Mouse (Mus musculus): ENCODE measurements at regions not wholly inside any gene's neighbourhood (a gene's known extent, or its start where the extent isn't known, plus 50 kb on each side); places are given as distances from the start of the nearest gene placed in this dataset.

GRCm38 (mm10) chr14:62022193-62022592, 270.2 kb upstream of the Rnaseh2b start:
- no peak for ATAC-seq (ENCODE audit: insufficient number of reproducible peaks, low FRiP score, low TSS enrichment, low read depth)
- H3K4me2 ChIP-seq (ENCODE audit: low read depth, severe bottlenecking): no peak overlapping the region
- H3K9me3 ChIP-seq (ENCODE audit: control insufficient read depth, low read length): no peaks in the 10 kb centered on the region
- H3K36me3 ChIP-seq (ENCODE audit: control insufficient read depth, insufficient read depth, low read length): no peaks in the 10 kb centered on the region
- no peaks in the 10 kb centered on the region for H3K27me3 ChIP-seq (ENCODE audit: control insufficient read depth, insufficient read depth, low read length)
- no peak overlapping the region for H3K4me3 ChIP-seq (ENCODE audit: low read depth, low read length)
- 95% methylated on average over 3 of the region's 3 CpGs for WGBS
- H3K4me1 ChIP-seq (ENCODE audit: control insufficient read depth, insufficient read depth, low read length): no peaks in the 10 kb centered on the region
- H3K27ac ChIP-seq (replicated peaks; ENCODE audit: low read depth, low read length): no peak overlapping the region
- no peak for DNase-seq (ENCODE audit: low spot score)
- no peak overlapping the region for H3K9ac ChIP-seq (ENCODE audit: low read length)

DNA sequence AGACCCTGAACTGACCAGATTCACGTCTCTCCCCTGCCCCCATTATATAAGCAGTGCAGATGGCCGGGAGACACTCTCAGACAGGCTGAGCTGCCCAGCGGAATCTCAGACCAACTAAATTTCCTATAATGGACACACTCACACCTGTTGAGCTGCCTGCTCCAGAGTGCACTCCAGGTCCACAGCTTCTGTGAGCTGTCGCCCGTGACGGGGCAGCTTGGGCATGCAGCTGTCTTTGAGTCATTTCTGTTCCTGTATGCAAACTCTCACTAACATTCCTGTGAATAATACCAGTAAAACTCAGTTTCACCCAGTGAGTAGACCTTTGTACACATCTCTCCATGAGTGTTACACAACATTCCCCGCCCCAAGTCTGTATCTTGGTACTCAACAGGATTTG, 269.4 kb upstream of the Rnaseh2b start:
- no peak overlapping the region for H3K27ac ChIP-seq (replicated peaks; ENCODE audit: low read depth, low read length)
- no peaks in the 10 kb centered on the region for H3K9me3 ChIP-seq (ENCODE audit: control insufficient read depth, low read length)
- no peak overlapping the region for H3K4me2 ChIP-seq (ENCODE audit: low read depth, severe bottlenecking)
- H3K4me1 ChIP-seq (ENCODE audit: control insufficient read depth, insufficient read depth, low read length): no peaks in the 10 kb centered on the region
- ATAC-seq (ENCODE audit: insufficient number of reproducible peaks, low FRiP score, low TSS enrichment, low read depth): no peak
- no peak for DNase-seq (ENCODE audit: low spot score)
- no peak overlapping the region for H3K4me3 ChIP-seq (ENCODE audit: low read depth, low read length)
- no peaks in the 10 kb centered on the region for H3K36me3 ChIP-seq (ENCODE audit: control insufficient read depth, insufficient read depth, low read length)
- no peaks in the 10 kb centered on the region for H3K27me3 ChIP-seq (ENCODE audit: control insufficient read depth, insufficient read depth, low read length)
- H3K9ac ChIP-seq (ENCODE audit: low read length): no peak overlapping the region
- WGBS: 82% methylated on average over 7 of the region's 7 CpGs

DNA sequence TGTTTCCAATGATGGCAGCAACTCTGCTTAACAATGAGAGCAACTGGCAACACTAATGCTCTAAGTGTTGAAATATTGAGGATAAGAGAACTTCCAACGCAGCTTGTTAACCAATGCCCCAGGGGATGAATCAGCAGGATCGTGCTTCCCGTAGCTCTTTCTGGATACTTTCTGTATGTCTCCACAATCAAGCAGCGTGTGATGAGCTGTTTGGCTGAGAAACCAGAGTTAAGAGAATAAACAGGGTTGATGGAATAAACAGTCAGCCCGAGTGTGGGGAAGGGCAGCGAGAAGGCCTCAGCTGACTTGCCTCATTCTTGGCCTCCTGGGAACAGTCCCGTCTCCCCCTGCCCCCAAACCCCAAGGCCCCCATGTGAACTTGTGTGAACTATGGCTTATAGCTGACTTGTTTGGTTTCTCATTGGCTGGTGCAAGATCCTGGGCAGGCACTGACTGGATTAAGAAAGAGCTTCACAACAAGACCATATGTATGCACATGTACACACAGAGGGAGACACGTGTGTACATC, 264.6 kb upstream of the Rnaseh2b start:
- H3K4me1 ChIP-seq (ENCODE audit: control insufficient read depth, insufficient read depth, low read length): no peaks in the 10 kb centered on the region
- no peak overlapping the region for H3K9ac ChIP-seq (ENCODE audit: low read length)
- no peaks in the 10 kb centered on the region for H3K36me3 ChIP-seq (ENCODE audit: control insufficient read depth, insufficient read depth, low read length)
- H3K27me3 ChIP-seq (ENCODE audit: control insufficient read depth, insufficient read depth, low read length): no peaks in the 10 kb centered on the region
- H3K9me3 ChIP-seq (ENCODE audit: control insufficient read depth, low read length): no peaks in the 10 kb centered on the region
- ATAC-seq (ENCODE audit: insufficient number of reproducible peaks, low FRiP score, low TSS enrichment, low read depth): no peak
- no peak for DNase-seq (ENCODE audit: low spot score)
- no peak overlapping the region for H3K27ac ChIP-seq (replicated peaks; ENCODE audit: low read depth, low read length)
- 87% methylated on average over 8 of the region's 8 CpGs for WGBS
- H3K4me2 ChIP-seq (ENCODE audit: low read depth, severe bottlenecking): no peak overlapping the region
- H3K4me3 ChIP-seq (ENCODE audit: low read depth, low read length): no peak overlapping the region

DNA sequence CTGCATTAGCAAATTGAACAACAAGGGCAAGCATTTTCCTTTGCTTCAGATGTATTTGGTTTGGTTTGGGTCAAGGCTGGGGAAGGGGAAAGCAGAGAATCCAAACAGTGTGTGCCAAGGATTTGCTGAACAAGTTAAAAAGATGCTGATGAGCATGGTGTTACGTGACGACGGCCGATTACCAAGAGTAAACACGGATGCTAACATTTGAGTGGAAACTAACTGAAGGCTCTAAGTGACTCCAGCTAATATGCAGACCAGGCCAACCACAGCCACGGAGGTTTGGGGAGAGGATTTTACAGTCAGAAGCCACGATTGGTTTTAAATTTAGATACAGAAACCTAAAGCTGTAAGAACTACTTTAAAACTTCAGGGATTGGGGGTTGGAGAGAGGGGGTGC, 262.3 kb upstream of the Rnaseh2b start:
- H3K27ac ChIP-seq (replicated peaks; ENCODE audit: low read depth, low read length): no peak overlapping the region
- no peaks in the 10 kb centered on the region for H3K27me3 ChIP-seq (ENCODE audit: control insufficient read depth, insufficient read depth, low read length)
- no peak overlapping the region for H3K9ac ChIP-seq (ENCODE audit: low read length)
- no peaks in the 10 kb centered on the region for H3K9me3 ChIP-seq (ENCODE audit: control insufficient read depth, low read length)
- no peak overlapping the region for H3K4me3 ChIP-seq (ENCODE audit: low read depth, low read length)
- no peak overlapping the region for H3K4me2 ChIP-seq (ENCODE audit: low read depth, severe bottlenecking)
- 86% methylated on average over 7 of the region's 7 CpGs for WGBS
- no peaks in the 10 kb centered on the region for H3K36me3 ChIP-seq (ENCODE audit: control insufficient read depth, insufficient read depth, low read length)
- DNase-seq (ENCODE audit: low spot score) (no peak), ATAC-seq (ENCODE audit: insufficient number of reproducible peaks, low FRiP score, low TSS enrichment, low read depth) (no peak)
- H3K4me1 ChIP-seq (ENCODE audit: control insufficient read depth, insufficient read depth, low read length): 0 out of 2 replicates have a peak, but pooled peaks cover 4% of the 10 kb centered on the region

- Histone ChIP-seq H3K9me3 (ENCODE audit: control insufficient read depth, low read length) (no peaks in the 10 kb centered on the region), H3K4me3 (ENCODE audit: low read depth, low read length) (no peak overlapping the region), H3K4me1 (ENCODE audit: control insufficient read depth, insufficient read depth, low read length) (0 out of 2 replicates have a peak, but pooled peaks cover 8% of the 10 kb centered on the region), H3K27me3 (ENCODE audit: control insufficient read depth, insufficient read depth, low read length) (no peaks in the 10 kb centered on the region), H3K9ac (ENCODE audit: low read length) (no peak overlapping the region), H3K36me3 (ENCODE audit: control insufficient read depth, insufficient read depth, low read length) (no peaks in the 10 kb centered on the region), H3K4me2 (ENCODE audit: low read depth, severe bottlenecking) (no peak overlapping the region), H3K27ac (replicated peaks; ENCODE audit: low read depth, low read length) (no peak overlapping the region)
- WGBS: 97% methylated on average over 4 of the region's 4 CpGs
- DNase-seq (ENCODE audit: low spot score) (no peak), ATAC-seq (ENCODE audit: insufficient number of reproducible peaks, low FRiP score, low TSS enrichment, low read depth) (no peak)
Measured at GRCm38 (mm10) chr14:62033661-62034060, 258.7 kb upstream of the Rnaseh2b start.

DNA sequence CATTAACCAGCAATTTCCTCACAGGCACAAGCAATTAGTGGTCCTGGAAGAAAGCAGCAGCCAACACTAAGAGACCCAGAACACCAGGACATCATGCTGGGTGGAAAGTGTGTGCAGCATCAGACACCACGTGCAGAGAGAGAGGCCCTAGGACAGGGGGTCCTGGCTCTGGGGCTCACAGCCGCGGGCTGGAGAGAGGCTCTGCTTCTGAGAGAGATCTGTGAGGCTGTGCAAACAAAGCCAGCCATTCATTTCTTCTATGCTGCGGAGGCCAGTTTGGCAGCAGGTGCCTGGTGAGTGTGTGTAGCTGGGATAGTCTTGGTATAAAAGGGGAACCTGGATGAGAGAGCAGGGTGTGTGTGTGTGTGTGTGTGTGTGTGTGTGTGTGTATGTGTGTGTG, 257.7 kb upstream of the Rnaseh2b start:
- H3K4me2 ChIP-seq (ENCODE audit: low read depth, severe bottlenecking): no peak overlapping the region
- WGBS: 47% methylated on average over 4 of the region's 4 CpGs
- 0 out of 2 replicates have a peak, but pooled peaks cover 8% of the 10 kb centered on the region for H3K4me1 ChIP-seq (ENCODE audit: control insufficient read depth, insufficient read depth, low read length)
- no peaks in the 10 kb centered on the region for H3K27me3 ChIP-seq (ENCODE audit: control insufficient read depth, insufficient read depth, low read length)
- H3K36me3 ChIP-seq (ENCODE audit: control insufficient read depth, insufficient read depth, low read length): no peaks in the 10 kb centered on the region
- no peak overlapping the region for H3K9ac ChIP-seq (ENCODE audit: low read length)
- ATAC-seq (ENCODE audit: insufficient number of reproducible peaks, low FRiP score, low TSS enrichment, low read depth) (0 out of 2 replicates have a peak, but pooled peaks have one; percentile 39), DNase-seq (ENCODE audit: low spot score) (peak; percentile 35)
- no peak overlapping the region for H3K27ac ChIP-seq (replicated peaks; ENCODE audit: low read depth, low read length)
- no peak overlapping the region for H3K4me3 ChIP-seq (ENCODE audit: low read depth, low read length)
- no peaks in the 10 kb centered on the region for H3K9me3 ChIP-seq (ENCODE audit: control insufficient read depth, low read length)

DNA sequence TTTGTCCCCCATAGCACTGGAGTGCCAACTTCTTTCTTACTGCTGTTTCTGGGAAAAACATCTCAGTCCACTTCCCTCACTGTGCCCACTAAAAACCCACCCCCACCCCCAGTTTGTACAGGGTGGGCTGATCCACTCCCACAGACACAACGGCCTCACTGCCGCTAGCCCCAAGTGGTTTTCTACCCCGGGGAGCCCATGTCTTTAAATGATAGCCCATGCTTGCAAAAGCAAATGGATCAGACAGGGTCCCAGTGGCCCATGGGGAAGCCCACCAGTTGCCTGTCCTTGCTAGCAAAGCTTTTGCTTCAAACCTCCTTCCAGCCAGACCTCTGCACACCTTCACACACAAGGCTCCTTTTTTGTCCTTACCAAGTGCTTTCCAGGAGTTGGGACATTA, 257.0 kb upstream of the Rnaseh2b start:
- ATAC-seq (ENCODE audit: insufficient number of reproducible peaks, low FRiP score, low TSS enrichment, low read depth) (no peak), DNase-seq (ENCODE audit: low spot score) (no peak)
- H3K4me2 ChIP-seq (ENCODE audit: low read depth, severe bottlenecking): no peak overlapping the region
- no peaks in the 10 kb centered on the region for H3K36me3 ChIP-seq (ENCODE audit: control insufficient read depth, insufficient read depth, low read length)
- no peak overlapping the region for H3K27ac ChIP-seq (replicated peaks; ENCODE audit: low read depth, low read length)
- H3K4me3 ChIP-seq (ENCODE audit: low read depth, low read length): no peak overlapping the region
- no peak overlapping the region for H3K9ac ChIP-seq (ENCODE audit: low read length)
- 91% methylated on average over 3 of the region's 3 CpGs for WGBS
- no peaks in the 10 kb centered on the region for H3K9me3 ChIP-seq (ENCODE audit: control insufficient read depth, low read length)
- 0 out of 2 replicates have a peak, but pooled peaks cover 8% of the 10 kb centered on the region for H3K4me1 ChIP-seq (ENCODE audit: control insufficient read depth, insufficient read depth, low read length)
- no peaks in the 10 kb centered on the region for H3K27me3 ChIP-seq (ENCODE audit: control insufficient read depth, insufficient read depth, low read length)

GRCm38 (mm10) chr14:62037514-62037913, 254.9 kb upstream of the Rnaseh2b start:
- Histone ChIP-seq H3K27me3 (ENCODE audit: control insufficient read depth, insufficient read depth, low read length) (no peaks in the 10 kb centered on the region), H3K9ac (ENCODE audit: low read length) (no peak overlapping the region), H3K4me1 (ENCODE audit: control insufficient read depth, insufficient read depth, low read length) (0 out of 2 replicates have a peak, but pooled peaks cover 8% of the 10 kb centered on the region), H3K27ac (replicated peaks; ENCODE audit: low read depth, low read length) (no peak overlapping the region), H3K4me2 (ENCODE audit: low read depth, severe bottlenecking) (no peak overlapping the region), H3K4me3 (ENCODE audit: low read depth, low read length) (no peak overlapping the region), H3K9me3 (ENCODE audit: control insufficient read depth, low read length) (no peaks in the 10 kb centered on the region), H3K36me3 (ENCODE audit: control insufficient read depth, insufficient read depth, low read length) (no peaks in the 10 kb centered on the region)
- DNase-seq (ENCODE audit: low spot score) (no peak), ATAC-seq (ENCODE audit: insufficient number of reproducible peaks, low FRiP score, low TSS enrichment, low read depth) (no peak)
- WGBS: 64% methylated on average over 1 of the region's 1 CpGs

DNA sequence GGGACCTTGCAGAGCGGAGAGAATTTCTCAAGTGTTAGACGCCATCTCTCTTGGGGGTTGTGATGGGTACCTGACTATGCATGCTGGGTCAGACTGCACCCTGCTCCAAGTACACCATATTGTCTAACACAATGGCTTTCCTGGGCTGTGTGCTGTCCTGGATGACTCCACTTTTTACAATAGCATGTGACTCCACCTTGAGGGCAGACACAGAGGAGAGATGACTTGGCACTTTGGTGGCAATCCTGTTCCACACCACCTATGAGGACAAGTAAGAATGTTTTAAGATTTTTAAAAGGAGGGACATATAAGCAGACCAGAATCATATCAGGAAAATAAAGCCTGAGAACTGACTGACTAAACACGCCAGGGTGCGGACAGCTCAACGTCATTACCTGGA, 254.5 kb upstream of the Rnaseh2b start:
- Histone ChIP-seq H3K4me1 (ENCODE audit: control insufficient read depth, insufficient read depth, low read length) (0 out of 2 replicates have a peak, but pooled peaks cover 8% of the 10 kb centered on the region), H3K4me2 (ENCODE audit: low read depth, severe bottlenecking) (no peak overlapping the region), H3K27me3 (ENCODE audit: control insufficient read depth, insufficient read depth, low read length) (no peaks in the 10 kb centered on the region), H3K4me3 (ENCODE audit: low read depth, low read length) (no peak overlapping the region), H3K27ac (replicated peaks; ENCODE audit: low read depth, low read length) (no peak overlapping the region), H3K36me3 (ENCODE audit: control insufficient read depth, insufficient read depth, low read length) (no peaks in the 10 kb centered on the region), H3K9me3 (ENCODE audit: control insufficient read depth, low read length) (no peaks in the 10 kb centered on the region), H3K9ac (ENCODE audit: low read length) (no peak overlapping the region)
- 84% methylated on average over 5 of the region's 5 CpGs for WGBS
- DNase-seq (ENCODE audit: low spot score): no peak
- no peak for ATAC-seq (ENCODE audit: insufficient number of reproducible peaks, low FRiP score, low TSS enrichment, low read depth)

Measured in limb, embryonic 11.5 days (tissue).